Mouse (Mus musculus): ENCODE results near the gene Serpinb9. TPM values are rescaled to one million over a fixed set of nuclear protein-coding genes. Genes with fewer than 3 reads are reported as not detected.

Gene Serpinb9
- polyA plus RNA-seq, 1 experiment, result 11.4 TPM

DNA sequence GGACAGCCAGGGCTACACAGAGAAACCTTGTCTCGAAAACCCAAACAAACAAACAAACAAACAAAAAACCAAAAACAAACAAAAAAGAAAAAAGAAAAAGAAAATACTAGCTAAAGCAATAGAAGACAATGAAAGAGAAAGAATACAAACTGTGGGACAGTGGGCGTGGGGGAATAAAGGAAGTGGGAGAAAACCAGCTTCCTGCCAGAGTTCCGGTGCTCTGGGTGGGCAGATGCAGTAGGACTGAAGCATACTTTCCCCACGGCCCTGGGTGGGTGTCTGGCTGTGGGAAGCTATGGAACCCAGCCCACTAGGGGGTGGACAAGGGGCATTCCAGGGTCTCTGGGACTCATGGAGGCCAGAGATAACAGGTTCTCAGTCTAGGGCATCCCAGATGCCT lies 45.1 kb downstream of the Serpinb9 start:
- no peaks in the 10 kb centered on the region for H3K27me3 ChIP-seq (ENCODE audit: control insufficient read depth, insufficient read depth, low read length)
- DNase-seq, result peak; percentile 2
- H3K4me1 ChIP-seq (replicated peaks; ENCODE audit: control insufficient read depth, insufficient read depth, low read length), result peaks cover 4% of the 10 kb centered on the region; the same call in 1 of the 2 replicates
- no peak overlapping the region for H3K27ac ChIP-seq (ENCODE audit: control insufficient read depth, insufficient read depth, low read length)
- H3K36me3 ChIP-seq (ENCODE audit: control insufficient read depth, insufficient read depth, low read length), result no peaks in the 10 kb centered on the region
- TF ChIP-seq CTCF (IDR thresholded peaks at IDR 0.05; ENCODE audit: borderline replicate concordance, control insufficient read depth, extremely low read depth, insufficient read depth, low read length, poor library complexity), result no peak
- TF ChIP-seq POLR2A (IDR thresholded peaks at IDR 0.05; ENCODE audit: control insufficient read depth, extremely low read depth, insufficient read depth, low read length, poor library complexity), result no peak
- WGBS, result 31% methylated on average over 4 of the region's 4 CpGs
- no peak overlapping the region for H3K4me3 ChIP-seq (ENCODE audit: control insufficient read depth, insufficient read depth, low read length)

DNA sequence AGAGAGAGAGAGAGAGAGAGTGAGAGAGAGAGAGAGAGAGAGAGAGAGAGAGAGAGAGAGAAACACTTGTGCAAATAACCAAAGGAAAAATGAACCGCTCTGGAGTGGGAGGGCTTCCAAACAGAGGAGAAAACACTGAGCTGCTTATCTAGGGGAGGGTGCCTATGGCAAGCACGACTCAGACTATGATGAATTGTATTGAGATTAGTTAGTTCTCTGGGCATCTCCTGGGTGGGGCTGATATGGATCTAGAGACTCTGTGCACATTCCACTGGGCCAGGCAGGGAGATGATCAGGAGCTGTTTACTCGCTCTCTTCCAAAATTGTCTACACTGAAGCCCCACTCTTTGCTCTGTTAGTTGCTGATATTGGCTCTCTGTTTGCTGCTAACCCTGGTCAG lies 48.6 kb downstream of the Serpinb9 start:
- H3K36me3 ChIP-seq (ENCODE audit: control insufficient read depth, insufficient read depth, low read length), result no peaks in the 10 kb centered on the region
- H3K4me1 ChIP-seq (replicated peaks; ENCODE audit: control insufficient read depth, insufficient read depth, low read length), result peaks cover 4% of the 10 kb centered on the region; the same call in 1 of the 2 replicates
- 78% methylated on average over 3 of the region's 3 CpGs for WGBS
- H3K4me3 ChIP-seq (ENCODE audit: control insufficient read depth, insufficient read depth, low read length), result no peak overlapping the region
- no peak for DNase-seq
- H3K27ac ChIP-seq (ENCODE audit: control insufficient read depth, insufficient read depth, low read length), result no peak overlapping the region
- no peak for TF ChIP-seq CTCF (IDR thresholded peaks at IDR 0.05; ENCODE audit: borderline replicate concordance, control insufficient read depth, extremely low read depth, insufficient read depth, low read length, poor library complexity)
- no peak for TF ChIP-seq POLR2A (IDR thresholded peaks at IDR 0.05; ENCODE audit: control insufficient read depth, extremely low read depth, insufficient read depth, low read length, poor library complexity)
- H3K27me3 ChIP-seq (ENCODE audit: control insufficient read depth, insufficient read depth, low read length), result no peaks in the 10 kb centered on the region

DNA sequence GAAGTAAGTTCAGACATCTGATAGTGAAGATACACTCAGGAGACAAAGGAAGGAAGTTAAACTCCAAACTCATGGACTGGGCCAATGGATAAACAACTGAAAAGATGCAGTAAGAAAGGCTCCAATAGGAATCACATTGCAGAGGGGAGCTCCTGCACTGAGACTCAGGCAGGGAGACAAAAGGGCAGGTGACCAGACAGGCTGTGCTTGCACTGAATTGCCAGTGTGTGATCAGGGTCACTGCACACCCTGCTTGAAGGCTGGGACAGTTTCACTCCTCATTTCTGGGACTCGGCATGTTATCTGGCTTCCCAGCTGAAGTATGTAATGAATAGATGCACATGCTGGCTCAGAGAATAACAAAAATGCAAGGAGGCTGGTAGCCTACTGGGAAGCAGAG lies 60.0 kb downstream of the Serpinb9 start:
- WGBS, result 95% methylated on average over 1 of the region's 1 CpGs
- H3K36me3 ChIP-seq (ENCODE audit: control insufficient read depth, insufficient read depth, low read length), result no peaks in the 10 kb centered on the region
- TF ChIP-seq POLR2A (IDR thresholded peaks at IDR 0.05; ENCODE audit: control insufficient read depth, extremely low read depth, insufficient read depth, low read length, poor library complexity), result no peak
- H3K4me3 ChIP-seq (ENCODE audit: control insufficient read depth, insufficient read depth, low read length), result no peak overlapping the region
- no peaks in the 10 kb centered on the region for H3K4me1 ChIP-seq (replicated peaks; ENCODE audit: control insufficient read depth, insufficient read depth, low read length)
- H3K27me3 ChIP-seq (ENCODE audit: control insufficient read depth, insufficient read depth, low read length), result no peaks in the 10 kb centered on the region
- no peak for DNase-seq
- H3K27ac ChIP-seq (ENCODE audit: control insufficient read depth, insufficient read depth, low read length), result no peak overlapping the region

Other genes with a start within 250 kb of the Serpinb9 start
- 0.68 and 2.2 TPM in 2 replicates for gene Mylk4, start 219.3 kb upstream of the Serpinb9 start, polyA plus RNA-seq (2012; rRNA removed)
- 61.7 and 62.1 TPM in 2 replicates for gene Wrnip1, start 201.2 kb upstream of the Serpinb9 start, polyA plus RNA-seq (2012; rRNA removed)
- not detected in 2 replicates for gene D930007J09Rik, start 200.4 kb upstream of the Serpinb9 start, polyA plus RNA-seq (2012; rRNA removed)
- 11.6 and 14.0 TPM in 2 replicates for gene Serpinb1a, start 152.1 kb upstream of the Serpinb9 start, polyA plus RNA-seq (2012; rRNA removed)
- gene Serpinb1c, start 105.0 kb upstream of the Serpinb9 start, polyA plus RNA-seq (2012; rRNA removed), result not detected in 2 replicates
- 11.9 and 15.9 TPM in 2 replicates for gene Serpinb6b, start 38.0 kb upstream of the Serpinb9 start, polyA plus RNA-seq (2012; rRNA removed)
- 0.32 and 0.34 TPM in 2 replicates for gene Serpinb9b, start 24.2 kb downstream of the Serpinb9 start, polyA plus RNA-seq (2012; rRNA removed)
- 0.09 and 0.22 TPM in 2 replicates for gene Serpinb1b, start 75.3 kb downstream of the Serpinb9 start, polyA plus RNA-seq (2012; rRNA removed)
- gene Serpinb9c, start 156.5 kb downstream of the Serpinb9 start, polyA plus RNA-seq (2012; rRNA removed), result not detected in 2 replicates
- gene Serpinb9d, start 189.7 kb downstream of the Serpinb9 start, polyA plus RNA-seq (2012; rRNA removed), result not detected in 2 replicates
- gene Serpinb9e, start 246.4 kb downstream of the Serpinb9 start, polyA plus RNA-seq (2012; rRNA removed), result not detected in 2 replicates